Mouse (Mus musculus): ENCODE results near the gene Krt34. TPM values are rescaled to one million over a fixed set of nuclear protein-coding genes. Genes with fewer than 3 reads are reported as not detected.

Gene Krt34
- polyA plus RNA-seq (2014; fragmentation: Nextera tagmentation; extraction: Ambion mirVana), result not detected in 2 replicates

- H3K4me1 ChIP-seq (ENCODE audit: control insufficient read depth, insufficient read depth, low read length), result no peaks in the 10 kb centered on the region
- H3K9me3 ChIP-seq (ENCODE audit: control insufficient read depth, low read length), result no peaks in the 10 kb centered on the region
- no peak within 1 kb of the TSS for H3K4me3 ChIP-seq (ENCODE audit: low read depth, low read length)
- WGBS, result 90% methylated on average over 6 of the region's 6 CpGs
- no peak within 1 kb of the TSS for H3K9ac ChIP-seq (ENCODE audit: low read length)
- H3K27ac ChIP-seq (ENCODE audit: low read depth, low read length), result no peak within 1 kb of the TSS
- no peak for ATAC-seq (ENCODE audit: low FRiP score)
- DNase-seq (ENCODE audit: low spot score, missing footprints), result no peak
- no peaks in the 10 kb centered on the region for H3K36me3 ChIP-seq (ENCODE audit: control insufficient read depth, insufficient read depth, low read length)
- no peaks in the 10 kb centered on the region for H3K27me3 ChIP-seq (ENCODE audit: control insufficient read depth, insufficient read depth, low read length)
- H3K4me2 ChIP-seq, result no peak within 1 kb of the TSS
Observed at GRCm38 (mm10) chr11:100041454-100041853, at the start of gene Krt34. Gene Krt34, minus strand, starts transcription at chr11:100041554.

GRCm38 (mm10) chr11:100088378-100089025, 47.1 kb upstream of the Krt34 start:
- Histone ChIP-seq H3K27ac (ENCODE audit: low read depth, low read length) (no peak overlapping the region), H3K9ac (ENCODE audit: low read length) (no peak overlapping the region), H3K4me3 (ENCODE audit: low read depth, low read length) (no peak overlapping the region), H3K4me2 (no peak overlapping the region), H3K4me1 (ENCODE audit: control insufficient read depth, insufficient read depth, low read length) (no peaks in the 10 kb centered on the region), H3K27me3 (ENCODE audit: control insufficient read depth, insufficient read depth, low read length) (no peaks in the 10 kb centered on the region), H3K36me3 (ENCODE audit: control insufficient read depth, insufficient read depth, low read length) (no peaks in the 10 kb centered on the region), H3K9me3 (ENCODE audit: control insufficient read depth, low read length) (no peaks in the 10 kb centered on the region)
- 76% methylated on average over 7 of the region's 7 CpGs for WGBS
- DNase-seq (ENCODE audit: low spot score, missing footprints) (no peak), ATAC-seq (ENCODE audit: low FRiP score) (no peak)

- H3K27me3 ChIP-seq (ENCODE audit: control insufficient read depth, insufficient read depth, low read length), result no peaks in the 10 kb centered on the region
- WGBS, result 94% methylated on average over 10 of the region's 10 CpGs
- H3K36me3 ChIP-seq (ENCODE audit: control insufficient read depth, insufficient read depth, low read length), result no peaks in the 10 kb centered on the region
- H3K9me3 ChIP-seq (ENCODE audit: control insufficient read depth, low read length), result no peaks in the 10 kb centered on the region
- no peak within 1 kb of the TSS for H3K27ac ChIP-seq (ENCODE audit: low read depth, low read length)
- DNase-seq (ENCODE audit: low spot score, missing footprints), result no peak
- no peak for ATAC-seq (ENCODE audit: low FRiP score)
- H3K9ac ChIP-seq (ENCODE audit: low read length), result no peak within 1 kb of the TSS
- no peak within 1 kb of the TSS for H3K4me2 ChIP-seq
- no peak within 1 kb of the TSS for H3K4me3 ChIP-seq (ENCODE audit: low read depth, low read length)
- H3K4me1 ChIP-seq (ENCODE audit: control insufficient read depth, insufficient read depth, low read length), result no peaks in the 10 kb centered on the region
Observed at GRCm38 (mm10) chr11:100087861-100088260, 46.5 kb upstream of the Krt34 start, which contains the start of gene Krt32. Gene Krt32, minus strand, starts transcription at chr11:100088226.

- 71% methylated on average over 1 of the region's 1 CpGs for WGBS
- ATAC-seq (ENCODE audit: low FRiP score), result no peak
- no peak for DNase-seq (ENCODE audit: low spot score, missing footprints)
Observed at GRCm38 (mm10) chr11:100073873-100074272, 32.5 kb upstream of the Krt34 start.

GRCm38 (mm10) chr11:100067293-100068036, 26.1 kb upstream of the Krt34 start:
- no peak overlapping the region for H3K4me3 ChIP-seq (ENCODE audit: low read depth, low read length)
- no peaks in the 10 kb centered on the region for H3K36me3 ChIP-seq (ENCODE audit: control insufficient read depth, insufficient read depth, low read length)
- H3K9ac ChIP-seq (ENCODE audit: low read length), result no peak overlapping the region
- no peaks in the 10 kb centered on the region for H3K27me3 ChIP-seq (ENCODE audit: control insufficient read depth, insufficient read depth, low read length)
- H3K4me2 ChIP-seq, result no peak overlapping the region
- H3K4me1 ChIP-seq (ENCODE audit: control insufficient read depth, insufficient read depth, low read length), result no peaks in the 10 kb centered on the region
- no peak for DNase-seq (ENCODE audit: low spot score, missing footprints)
- WGBS, result 87% methylated on average over 17 of the region's 17 CpGs
- ATAC-seq (ENCODE audit: low FRiP score), result no peak
- no peak overlapping the region for H3K27ac ChIP-seq (ENCODE audit: low read depth, low read length)
- no peaks in the 10 kb centered on the region for H3K9me3 ChIP-seq (ENCODE audit: control insufficient read depth, low read length)

More at GRCm38 (mm10) chr11:100073873-100074272, 32.5 kb upstream of the Krt34 start:
- Histone ChIP-seq H3K36me3 (ENCODE audit: control insufficient read depth, insufficient read depth, low read length) (no peaks in the 10 kb centered on the region), H3K9ac (ENCODE audit: low read length) (no peak overlapping the region), H3K4me2 (no peak overlapping the region), H3K9me3 (ENCODE audit: control insufficient read depth, low read length) (no peaks in the 10 kb centered on the region), H3K4me3 (ENCODE audit: low read depth, low read length) (no peak overlapping the region), H3K27ac (ENCODE audit: low read depth, low read length) (no peak overlapping the region), H3K4me1 (ENCODE audit: control insufficient read depth, insufficient read depth, low read length) (no peaks in the 10 kb centered on the region), H3K27me3 (ENCODE audit: control insufficient read depth, insufficient read depth, low read length) (no peaks in the 10 kb centered on the region)

DNA sequence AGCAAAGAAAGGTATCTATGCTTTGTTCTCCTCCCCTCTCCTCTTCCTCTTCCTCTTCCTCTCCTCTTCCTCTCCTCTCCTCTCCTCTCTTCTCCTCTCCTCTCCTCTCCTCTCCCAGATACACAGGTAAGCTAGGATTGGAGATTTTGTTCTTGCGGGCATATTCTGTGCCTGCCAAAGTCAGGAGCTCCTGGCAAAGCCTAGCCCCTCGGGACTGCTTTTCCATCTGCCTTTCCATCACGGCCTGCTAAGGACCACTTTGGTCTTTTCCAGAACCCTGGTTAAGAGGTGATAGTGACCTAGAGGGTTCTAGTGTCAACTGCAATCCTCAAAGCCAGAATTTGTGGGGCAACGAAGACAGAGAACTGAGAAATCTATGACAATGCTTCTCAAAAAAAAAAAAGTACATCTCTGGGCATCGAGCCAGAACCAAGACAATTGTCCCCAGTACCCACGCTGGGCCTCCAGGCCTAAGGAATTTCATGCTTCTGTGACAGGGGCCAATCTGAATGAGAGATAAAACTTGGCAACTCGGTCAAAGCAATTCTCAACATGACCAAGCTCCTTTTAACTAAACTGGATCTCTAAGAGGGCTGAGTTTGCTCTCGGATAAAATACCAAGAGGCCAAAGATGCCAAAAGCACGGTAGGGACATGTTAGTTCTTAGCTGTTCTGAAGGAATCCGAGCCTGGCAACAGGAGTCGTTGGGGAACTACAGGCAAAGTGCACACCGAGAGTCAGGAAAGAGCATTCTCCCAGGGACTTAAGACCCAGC, 25.1 kb upstream of the Krt34 start:
- Histone ChIP-seq H3K36me3 (ENCODE audit: control insufficient read depth, insufficient read depth, low read length) (no peaks in the 10 kb centered on the region), H3K4me2 (no peak overlapping the region), H3K4me3 (ENCODE audit: low read depth, low read length) (no peak overlapping the region), H3K4me1 (ENCODE audit: control insufficient read depth, insufficient read depth, low read length) (no peaks in the 10 kb centered on the region), H3K27me3 (ENCODE audit: control insufficient read depth, insufficient read depth, low read length) (no peaks in the 10 kb centered on the region), H3K27ac (ENCODE audit: low read depth, low read length) (no peak overlapping the region), H3K9ac (ENCODE audit: low read length) (no peak overlapping the region), H3K9me3 (ENCODE audit: control insufficient read depth, low read length) (no peaks in the 10 kb centered on the region)
- WGBS, result 74% methylated on average over 12 of the region's 12 CpGs
- no peak for DNase-seq (ENCODE audit: low spot score, missing footprints)
- no peak for ATAC-seq (ENCODE audit: low FRiP score)

DNA sequence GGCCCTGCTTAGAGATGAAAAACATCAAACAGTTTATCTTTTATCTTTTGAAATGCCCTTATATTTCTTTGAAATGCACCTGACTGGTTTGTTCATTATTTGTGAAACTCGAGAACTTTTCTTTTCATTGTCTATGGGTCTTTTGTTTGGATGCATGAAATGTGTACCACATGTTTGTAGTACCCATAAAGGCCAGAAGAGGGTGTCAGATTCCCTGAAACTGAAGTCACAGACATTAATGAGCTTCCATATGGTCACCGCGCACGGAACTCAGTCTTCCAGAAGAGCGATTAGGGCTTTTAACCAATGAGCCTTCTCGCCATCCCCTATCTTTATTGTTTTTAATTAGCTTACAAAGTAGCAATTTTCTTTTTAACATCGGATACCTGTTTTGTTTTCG, 17.5 kb upstream of the Krt34 start:
- no peak overlapping the region for H3K4me3 ChIP-seq (ENCODE audit: low read depth, low read length)
- H3K4me1 ChIP-seq (ENCODE audit: control insufficient read depth, insufficient read depth, low read length), result no peaks in the 10 kb centered on the region
- no peaks in the 10 kb centered on the region for H3K36me3 ChIP-seq (ENCODE audit: control insufficient read depth, insufficient read depth, low read length)
- no peak overlapping the region for H3K27ac ChIP-seq (ENCODE audit: low read depth, low read length)
- DNase-seq (ENCODE audit: low spot score, missing footprints), result no peak
- H3K27me3 ChIP-seq (ENCODE audit: control insufficient read depth, insufficient read depth, low read length), result no peaks in the 10 kb centered on the region
- H3K4me2 ChIP-seq, result no peak overlapping the region
- no peak overlapping the region for H3K9ac ChIP-seq (ENCODE audit: low read length)
- no peak for ATAC-seq (ENCODE audit: low FRiP score)
- 76% methylated on average over 8 of the region's 8 CpGs for WGBS
- no peaks in the 10 kb centered on the region for H3K9me3 ChIP-seq (ENCODE audit: control insufficient read depth, low read length)

DNA sequence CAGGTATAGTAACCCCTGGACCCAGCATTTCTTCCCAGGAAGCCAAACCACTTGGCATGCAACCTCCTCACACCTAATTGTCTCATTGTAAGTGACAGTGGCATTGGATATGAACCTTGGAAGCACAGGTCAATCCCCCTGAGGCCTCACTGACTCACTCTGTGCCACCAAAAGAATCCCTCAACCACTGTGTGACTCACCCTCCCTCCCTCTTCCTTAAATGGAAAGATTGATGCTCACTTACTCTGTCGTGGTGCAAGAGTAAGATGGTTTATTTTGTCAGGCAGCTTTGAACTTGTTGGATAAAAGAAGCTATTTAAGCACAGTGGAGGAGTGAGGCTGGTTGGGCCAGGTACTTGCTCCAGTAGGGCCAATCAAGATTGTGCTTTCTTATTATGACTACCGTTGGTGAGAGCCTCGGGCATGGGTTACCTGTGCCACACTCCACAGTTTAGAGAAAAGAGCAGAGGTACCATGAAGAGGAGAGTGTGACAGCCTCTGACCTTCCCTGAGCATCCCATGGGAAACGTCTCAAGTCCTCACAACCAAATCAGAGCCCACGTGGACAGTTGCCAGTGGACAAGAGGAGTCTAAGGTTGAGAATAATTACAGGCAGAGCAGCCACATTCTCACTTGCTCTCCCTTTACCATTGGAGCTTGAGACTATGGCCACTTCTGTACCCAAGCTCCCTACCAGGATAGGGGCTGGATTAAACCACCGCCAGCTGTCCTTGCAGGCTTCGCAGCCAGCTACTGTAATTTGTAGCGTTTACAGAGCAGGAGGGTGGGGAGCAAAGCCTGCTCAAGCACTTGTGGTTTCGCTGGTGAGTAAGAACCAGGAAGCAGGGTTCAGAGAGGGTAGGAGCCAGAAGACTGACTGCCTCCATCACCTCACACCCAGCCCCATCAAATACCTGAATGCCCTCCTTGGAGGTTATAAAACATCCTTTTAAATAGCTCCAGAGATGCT, 14.6 kb upstream of the Krt34 start:
- Histone ChIP-seq H3K4me1 (ENCODE audit: control insufficient read depth, insufficient read depth, low read length) (no peaks in the 10 kb centered on the region), H3K27ac (ENCODE audit: low read depth, low read length) (no peak overlapping the region), H3K4me2 (no peak overlapping the region), H3K9me3 (ENCODE audit: control insufficient read depth, low read length) (no peaks in the 10 kb centered on the region), H3K9ac (ENCODE audit: low read length) (no peak overlapping the region), H3K27me3 (ENCODE audit: control insufficient read depth, insufficient read depth, low read length) (no peaks in the 10 kb centered on the region), H3K36me3 (ENCODE audit: control insufficient read depth, insufficient read depth, low read length) (no peaks in the 10 kb centered on the region), H3K4me3 (ENCODE audit: low read depth, low read length) (no peak overlapping the region)
- 78% methylated on average over 9 of the region's 9 CpGs for WGBS
- ATAC-seq (ENCODE audit: low FRiP score) (no peak), DNase-seq (ENCODE audit: low spot score, missing footprints) (no peak)

Measured in midbrain, embryonic 11.5 days (tissue).